Mouse (Mus musculus): ENCODE measurements around the gene Fem1a.
"Not testable (repeated sequence)": the region's sequence is repeated elsewhere in the genome, so short reads cannot be mapped to it uniquely, and the experiment has no call there.

The Fem1a gene

DNA sequence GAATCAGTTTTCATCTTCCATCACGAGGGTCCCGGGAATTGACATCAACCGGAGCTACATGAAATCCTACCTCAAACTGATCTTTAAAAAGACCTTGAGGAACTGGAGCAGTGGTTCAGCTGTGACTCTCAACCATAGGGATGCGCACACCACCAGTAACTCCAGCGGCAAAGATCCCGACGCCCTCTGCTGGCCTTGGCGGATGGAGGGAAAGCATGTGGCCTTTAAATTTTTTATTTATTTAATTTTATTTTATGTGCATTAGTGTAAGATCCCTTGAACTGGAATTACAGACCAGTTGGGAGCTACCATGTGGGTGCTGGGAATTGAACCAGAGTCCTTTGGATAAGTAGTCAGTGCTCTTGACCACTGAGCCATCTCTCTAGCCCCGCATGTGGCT lies 1.2 kb upstream of the Fem1a start:
- DNase-seq (ENCODE audit: low read depth, low spot score), result no peak

DNA sequence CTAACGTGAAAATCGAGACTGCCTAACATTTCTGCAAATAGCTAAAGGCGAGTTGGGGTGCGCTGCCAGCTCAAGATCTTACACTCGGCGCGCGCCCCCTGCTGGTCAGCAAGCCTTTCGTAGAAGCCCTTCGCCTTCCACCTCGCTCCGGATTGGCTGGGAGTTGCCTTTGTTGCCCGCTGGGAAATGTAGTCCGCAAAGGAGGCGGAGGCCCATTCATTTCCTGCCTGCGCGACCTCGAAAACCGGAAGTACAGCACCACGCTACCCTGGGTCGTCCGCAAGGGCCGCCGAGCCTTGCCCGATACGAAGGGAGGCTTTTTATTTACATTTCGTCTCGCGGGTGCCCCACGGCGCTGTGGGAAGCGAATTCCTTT lies 759 bp upstream of the Fem1a start:
- peak; percentile 99 for DNase-seq (ENCODE audit: low read depth, low spot score)

- DNase-seq (ENCODE audit: low read depth, low spot score), result no peak
Measured at GRCm38 (mm10) chr17:56257181-56257894, 728 bp downstream of the Fem1a start.

DNA sequence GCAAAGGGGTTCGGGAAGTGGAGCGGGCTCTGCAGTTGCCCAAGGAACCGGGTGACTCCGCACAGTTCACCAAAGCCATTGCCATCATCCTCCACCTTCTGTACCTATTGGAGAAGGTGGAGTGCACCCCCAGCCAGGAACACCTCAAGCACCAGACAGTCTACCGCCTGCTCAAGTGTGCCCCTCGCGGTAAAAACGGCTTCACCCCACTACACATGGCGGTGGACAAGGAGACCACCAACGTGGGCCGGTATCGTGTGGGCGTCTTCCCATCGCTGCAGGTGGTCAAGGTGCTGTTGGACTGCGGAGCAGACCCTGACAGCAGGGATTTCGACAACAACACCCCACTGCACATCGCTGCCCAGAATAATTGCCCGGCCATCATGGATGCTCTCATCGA lies 1.7 kb downstream of the Fem1a start:
- not testable (repeated sequence) for DNase-seq (ENCODE audit: low read depth, low spot score)

DNA sequence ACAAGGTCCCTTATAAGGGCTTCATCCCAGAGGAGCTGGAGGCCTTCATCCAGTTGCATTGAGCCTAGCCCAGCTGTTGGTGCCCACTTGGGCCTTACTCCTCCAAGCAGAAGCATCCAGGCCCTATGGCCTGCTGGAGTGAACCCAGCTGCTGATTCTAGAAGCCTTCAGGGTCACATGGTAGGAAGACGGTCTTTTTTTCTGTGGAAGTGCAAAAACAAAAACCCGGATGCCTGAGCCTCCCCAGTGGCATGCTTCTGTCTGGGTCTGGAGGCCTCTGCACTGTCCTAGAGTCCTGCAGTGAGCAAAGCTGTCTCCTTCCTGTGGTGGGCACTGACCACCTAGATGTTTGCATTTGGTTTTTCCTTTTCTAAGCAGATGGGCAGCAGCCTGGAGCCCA lies 2.2 kb downstream of the Fem1a start:
- DNase-seq (ENCODE audit: low read depth, low spot score), result not testable (repeated sequence)

- no peak for DNase-seq (ENCODE audit: low read depth, low spot score)
Measured at GRCm38 (mm10) chr17:56259301-56260037, 2.9 kb downstream of the Fem1a start.

DNA sequence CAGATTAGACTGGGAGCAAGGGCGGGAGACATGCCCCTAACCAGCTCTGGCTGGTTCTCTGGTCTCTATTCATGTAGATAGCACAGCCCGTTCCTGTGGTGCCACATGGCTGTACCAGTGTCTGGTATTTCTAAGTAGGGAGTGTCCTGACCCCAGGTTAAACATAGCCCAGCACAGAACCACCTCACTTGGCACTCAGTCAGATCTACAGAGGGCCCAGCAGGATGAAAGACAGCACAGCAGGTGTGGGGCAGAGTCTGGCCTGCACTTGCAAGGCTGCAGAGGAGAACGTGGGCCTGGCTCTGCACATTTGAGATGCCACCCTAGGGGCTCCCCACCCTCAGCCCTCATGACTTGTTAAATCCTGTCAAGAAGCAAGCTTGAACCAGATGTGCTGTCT lies 4.6 kb downstream of the Fem1a start:
- no peak for DNase-seq (ENCODE audit: low read depth, low spot score)

- DNase-seq (ENCODE audit: low read depth, low spot score), result no peak
Measured at GRCm38 (mm10) chr17:56262645-56263094, 6.1 kb downstream of the Fem1a start.

GRCm38 (mm10) chr17:56264020-56264419 lies 7.4 kb downstream of the Fem1a start:
- DNase-seq (ENCODE audit: low read depth, low spot score), result no peak

DNA sequence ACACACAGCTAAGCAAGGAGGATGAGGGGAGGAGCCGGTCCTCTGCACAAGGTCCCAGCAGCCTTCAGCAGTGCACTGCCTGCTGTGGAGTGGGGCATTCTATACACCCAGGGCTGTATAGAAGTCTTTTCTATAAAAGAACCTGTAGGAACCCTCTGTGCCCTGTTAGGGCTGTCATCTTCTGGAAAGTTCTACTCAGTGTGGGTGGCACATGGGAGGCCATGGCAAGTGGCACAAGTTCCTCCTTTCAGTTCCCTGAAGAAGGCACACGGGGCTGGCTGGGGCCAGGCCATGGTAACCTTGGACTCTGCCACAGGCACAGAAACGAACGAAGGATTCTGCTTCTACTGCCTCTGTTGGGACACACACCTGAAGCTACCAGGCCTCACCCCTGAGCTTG lies 8.4 kb downstream of the Fem1a start:
- no peak for DNase-seq (ENCODE audit: low read depth, low spot score)

DNA sequence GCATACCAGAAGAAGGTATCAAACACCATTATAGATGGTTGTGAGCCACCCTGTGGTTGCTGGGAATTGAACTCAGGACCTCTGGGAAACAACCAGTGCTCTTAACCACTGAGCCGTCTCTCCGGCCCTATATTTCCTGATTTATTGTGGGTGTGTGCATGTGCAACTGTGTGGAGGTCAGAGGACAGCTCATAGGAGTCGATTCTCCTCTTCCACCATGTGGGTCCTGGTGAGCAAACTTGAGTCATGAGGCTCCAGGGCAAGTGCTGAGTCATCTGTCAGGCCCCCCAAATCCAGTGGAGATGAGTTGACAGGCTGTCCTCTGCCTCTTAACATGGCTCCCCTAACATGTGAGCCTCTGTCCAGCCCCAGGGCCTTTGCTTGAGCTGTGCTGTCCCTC lies 9.3 kb downstream of the Fem1a start:
- DNase-seq (ENCODE audit: low read depth, low spot score), result no peak

GRCm38 (mm10) chr17:56266271-56266670 lies 9.7 kb downstream of the Fem1a start:
- DNase-seq (ENCODE audit: low read depth, low spot score), result peak; percentile 91

- peak; percentile 92 for DNase-seq (ENCODE audit: low read depth, low spot score)
Measured at GRCm38 (mm10) chr17:56269153-56269630, 12.6 kb downstream of the Fem1a start.

DNA sequence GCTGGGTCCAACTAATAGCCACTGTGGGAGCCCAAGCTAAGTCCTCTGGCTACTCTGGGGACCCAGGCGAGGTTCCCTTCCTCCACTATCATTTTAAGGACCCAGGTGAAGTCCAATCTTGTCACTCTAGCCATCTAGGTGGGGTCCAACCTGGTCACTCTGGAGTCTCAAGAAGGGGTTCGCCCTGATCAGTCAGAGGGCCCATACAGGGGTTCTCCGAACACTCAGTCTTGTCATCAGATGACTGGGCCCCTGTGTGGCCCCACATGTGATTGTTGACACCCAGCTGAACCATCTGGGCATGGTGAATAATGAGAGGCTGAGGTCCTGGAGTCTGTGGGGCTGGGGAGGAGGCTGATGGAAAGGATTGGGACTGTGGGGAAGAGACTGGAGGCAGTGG lies 13.1 kb downstream of the Fem1a start:
- no peak for DNase-seq (ENCODE audit: low read depth, low spot score)

DNA sequence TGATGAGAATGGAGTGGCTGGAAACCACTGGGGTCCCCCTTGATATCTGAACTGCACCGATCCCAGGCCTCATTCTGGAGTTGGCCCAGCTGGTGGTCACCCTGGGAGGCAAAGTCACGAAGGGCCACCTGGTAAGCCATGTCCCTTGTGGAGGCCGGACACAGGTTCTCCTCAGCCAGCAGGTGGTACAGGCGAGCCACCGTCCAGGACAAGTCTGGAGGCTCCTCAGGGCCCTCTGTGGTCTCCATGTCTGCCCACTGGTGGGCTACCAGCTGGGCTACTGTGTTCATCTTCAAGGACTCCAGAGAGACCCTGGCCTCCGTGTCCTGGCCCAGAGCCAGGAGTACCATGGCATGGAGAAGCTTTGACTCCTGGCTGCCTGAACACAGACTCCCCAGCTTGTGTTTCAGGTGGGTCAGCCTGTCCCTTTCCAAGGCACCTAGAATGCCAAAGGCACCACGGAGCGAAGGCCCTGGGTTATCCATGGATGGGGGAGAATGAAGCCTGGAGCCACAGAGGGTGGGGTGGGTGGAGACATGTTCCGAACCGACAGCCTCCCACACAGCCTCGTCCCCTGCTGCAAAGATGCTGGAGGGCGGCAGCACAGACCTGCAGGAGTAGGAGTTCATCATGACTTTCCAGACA lies 15.1 kb downstream of the Fem1a start:
- DNase-seq (ENCODE audit: low read depth, low spot score), result no peak

DNA sequence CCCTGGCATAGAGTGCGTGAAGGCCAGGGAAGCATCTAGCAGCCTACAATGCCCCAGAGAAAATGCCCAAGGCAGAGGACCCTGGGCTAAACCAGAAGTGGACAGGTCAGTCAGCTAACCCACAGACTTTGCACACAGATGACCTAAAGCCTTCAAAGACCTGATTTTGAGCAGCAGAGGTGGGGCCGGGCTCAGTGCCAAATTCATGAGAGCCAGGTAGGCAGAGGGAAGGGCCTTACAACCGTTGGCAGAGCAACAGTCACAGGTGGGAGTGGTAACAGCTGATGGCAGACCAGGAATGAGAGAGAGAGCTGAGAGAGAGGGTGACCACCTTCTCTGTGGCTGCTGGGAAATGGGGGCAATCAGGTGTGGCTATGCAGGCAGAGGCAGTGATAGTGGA lies 16.0 kb downstream of the Fem1a start:
- DNase-seq (ENCODE audit: low read depth, low spot score), result no peak

DNA sequence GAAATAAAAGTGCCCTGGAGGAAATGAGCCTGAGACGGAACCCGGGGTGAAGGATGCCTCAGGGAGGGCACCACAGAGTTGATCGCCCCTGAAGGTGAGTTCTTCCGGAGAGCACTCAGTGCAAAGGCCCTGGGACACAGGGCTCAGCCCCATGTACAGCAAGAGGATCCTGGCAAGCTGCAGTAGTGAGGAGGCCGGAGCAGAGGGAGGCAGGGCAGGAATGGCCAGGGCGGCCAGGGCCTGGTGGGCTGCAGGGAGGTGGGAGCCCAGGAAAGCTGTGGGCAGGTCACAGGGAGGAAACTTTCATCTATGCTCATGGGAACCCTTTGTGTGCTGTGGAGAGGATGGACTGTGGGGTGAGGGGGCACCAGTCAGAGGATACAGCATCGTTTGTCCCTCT lies 16.9 kb downstream of the Fem1a start:
- no peak for DNase-seq (ENCODE audit: low read depth, low spot score)

- DNase-seq (ENCODE audit: low read depth, low spot score), result no peak
Measured at GRCm38 (mm10) chr17:56273986-56274385, 17.4 kb downstream of the Fem1a start.

DNA sequence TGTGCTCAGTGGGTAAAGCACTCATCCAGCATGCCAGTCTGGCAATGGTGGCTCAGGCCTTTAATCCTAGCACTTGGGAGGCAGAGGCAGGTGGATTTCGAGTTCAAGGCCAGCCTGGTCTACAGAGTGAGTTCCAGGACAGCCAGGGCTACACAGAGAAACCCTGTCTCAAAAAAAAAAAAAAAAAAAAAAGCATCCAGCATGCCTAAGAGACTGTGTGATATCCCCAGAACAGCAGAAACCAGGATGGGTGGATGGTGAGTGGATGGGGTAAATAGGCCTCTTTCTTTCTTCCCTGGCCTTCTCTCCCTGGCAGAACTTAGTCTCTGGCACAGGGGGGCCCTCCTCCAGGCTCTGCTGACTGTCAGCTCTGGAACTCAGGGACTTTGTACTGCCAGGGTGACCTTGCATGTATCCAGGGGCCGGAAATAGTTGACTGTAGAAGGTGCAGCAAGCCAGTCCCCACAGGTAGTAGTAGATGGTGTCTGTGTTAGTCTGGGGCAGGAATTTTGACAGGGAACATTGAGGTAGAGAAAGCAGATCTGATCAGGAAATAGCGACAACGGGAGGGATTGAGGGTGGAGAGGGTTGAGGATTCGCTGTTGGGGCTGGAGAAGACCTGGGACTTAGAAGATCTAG lies 19.4 kb downstream of the Fem1a start:
- DNase-seq (ENCODE audit: low read depth, low spot score), result no peak

DNA sequence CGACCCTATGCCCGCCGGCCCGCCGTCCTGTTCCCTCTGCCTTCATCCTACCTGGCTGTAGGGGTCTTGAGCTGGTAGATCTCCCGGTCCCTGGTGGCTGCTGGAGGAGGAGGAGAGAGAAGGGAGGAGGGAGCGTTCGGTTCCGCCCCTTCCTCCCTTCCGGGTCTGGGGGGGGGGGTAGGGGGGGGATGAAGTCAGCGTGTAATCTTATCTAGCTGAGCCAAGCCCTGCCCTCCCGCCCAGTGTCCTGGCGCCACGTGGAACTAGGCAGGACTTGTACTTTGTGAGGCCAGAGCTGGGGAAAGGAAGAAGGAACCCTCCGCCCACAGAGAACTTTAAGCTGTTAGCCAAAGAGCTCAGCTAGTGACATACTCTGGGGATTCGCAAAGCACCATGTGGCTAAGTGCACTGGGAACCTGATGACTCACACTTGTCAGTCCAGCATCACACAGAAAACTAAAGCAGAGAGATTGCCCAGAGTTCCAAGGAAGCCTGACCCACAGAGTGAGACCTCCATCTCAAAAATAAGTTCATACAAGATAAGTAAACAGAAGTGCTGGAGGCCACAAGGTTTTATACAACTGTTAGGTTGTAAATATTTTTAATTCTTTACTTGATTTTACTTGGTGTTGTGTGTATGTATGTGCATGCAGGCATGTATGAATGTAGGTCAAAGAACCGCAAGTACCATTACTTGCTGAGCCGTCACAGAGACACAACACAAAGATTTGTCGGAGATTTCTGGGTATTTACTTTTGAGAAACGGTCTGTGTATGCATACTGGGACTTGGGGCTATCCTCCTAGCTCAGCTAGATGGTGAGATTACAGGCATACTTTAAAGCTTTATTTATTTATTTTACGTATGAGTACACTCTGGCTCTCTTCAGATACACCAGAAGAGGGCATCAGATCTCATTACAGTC lies 20.3 kb downstream of the Fem1a start, which contains the start of gene Ticam1:
Gene Ticam1, minus strand, starts transcription at position 144 of the 924 bp plus-strand sequence.
- DNase-seq (ENCODE audit: low read depth, low spot score), result peak; percentile 83

GRCm38 (mm10) chr17:56277567-56277893 lies 20.9 kb downstream of the Fem1a start:
- no peak for DNase-seq (ENCODE audit: low read depth, low spot score)
